Mouse (Mus musculus) left cerebral cortex, postnatal 25 days (tissue): ENCODE data around the gene Sf3a1. TPM values are rescaled to one million over a fixed set of nuclear protein-coding genes. Genes with fewer than 3 reads are reported as not detected.
"Not testable (repeated sequence)": the region's sequence is repeated elsewhere in the genome, so short reads cannot be mapped to it uniquely, and the experiment has no call there.

Experiments
- DNase-seq, 2 experiments: peaks; one replicate each; pipeline ENCODE4 v3.0.0; 2022; ENCODE audit warnings: low spot score in 2 of 2, mixed read lengths in 1 of 2
- intact Hi-C: fragments of 180-260 bp; cut with DNase I; formaldehyde crosslinking; loops from one replicate; pipeline ENCODE4 v1.15.1; 2025
- total RNA-seq, 2 experiments: library from RNA; stranded (reverse); gene quantifications; 2 replicates each; pipeline ENCODE4 v1.2.3; 2021

The Sf3a1 gene
- 10 to 100 TPM; 68.6 to 73.1 TPM for total RNA-seq

GRCm38 (mm10) chr11:4159808-4160708, at the start of gene Sf3a1, which contains the start of gene Ccdc157:
Gene Sf3a1, plus strand, starts transcription at chr11:4160350.
Gene Ccdc157, minus strand, starts transcription at chr11:4160293.
- peak; percentile 96 for DNase-seq
- intact Hi-C loops, result loop anchor here (2.0 kb wide), 1 partner anchor 25 kb away; the partner anchor contains the start of gene Rnf215

- intact Hi-C loops, result no loop called here
- no peak for DNase-seq
Measured at GRCm38 (mm10) chr11:4112033-4112432, 48.1 kb upstream of the Sf3a1 start.

- DNase-seq, result no peak
- intact Hi-C loops, result no loop called here
Measured at GRCm38 (mm10) chr11:4112861-4113260, 47.3 kb upstream of the Sf3a1 start.

GRCm38 (mm10) chr11:4113496-4113895, 46.7 kb upstream of the Sf3a1 start:
- intact Hi-C loops, result no loop called here
- no peak for DNase-seq

GRCm38 (mm10) chr11:4113970-4114369, 46.2 kb upstream of the Sf3a1 start:
- no peak for DNase-seq
- intact Hi-C loops, result no loop called here

GRCm38 (mm10) chr11:4114541-4114940, 45.6 kb upstream of the Sf3a1 start:
- intact Hi-C loops, DNase-seq: not testable (repeated sequence)

- peak in 1 of 2 experiments; percentile 73 for DNase-seq
Measured at GRCm38 (mm10) chr11:4115407-4115806, 44.7 kb upstream of the Sf3a1 start.

GRCm38 (mm10) chr11:4116458-4117141, 43.5 kb upstream of the Sf3a1 start:
- DNase-seq, result peak; percentile 61 to 82
- intact Hi-C loops, result loop anchor here (2.0 kb wide), 1 partner anchor 20 kb away; no protein-coding TSS in a partner anchor

More at GRCm38 (mm10) chr11:4115407-4115806, 44.7 kb upstream of the Sf3a1 start:
- intact Hi-C loops, result no loop called here

- intact Hi-C loops, result loop anchor here (2.0 kb wide), 1 partner anchor 21 kb away; no protein-coding TSS in a partner anchor
- no peak for DNase-seq
Measured at GRCm38 (mm10) chr11:4117372-4118071, 42.6 kb upstream of the Sf3a1 start.

- peak; percentile 83 to 85 for DNase-seq
- intact Hi-C loops, result no loop called here
Measured at GRCm38 (mm10) chr11:4118081-4118921, 41.8 kb upstream of the Sf3a1 start.

- intact Hi-C loops, result no loop called here
- DNase-seq, result no peak
Measured at GRCm38 (mm10) chr11:4119635-4120034, 40.5 kb upstream of the Sf3a1 start.

- DNase-seq, result no peak
- intact Hi-C loops, result no loop called here
Measured at GRCm38 (mm10) chr11:4121691-4122090, 38.5 kb upstream of the Sf3a1 start.

- intact Hi-C loops, result no loop called here
- no peak for DNase-seq
Measured at GRCm38 (mm10) chr11:4122226-4122625, 37.9 kb upstream of the Sf3a1 start.

- intact Hi-C loops, result no loop called here
- DNase-seq, result no peak
Measured at GRCm38 (mm10) chr11:4122742-4123579, 37.2 kb upstream of the Sf3a1 start, which contains the start of gene Sec14l2. Gene Sec14l2, minus strand, starts transcription at chr11:4123415.

- intact Hi-C loops, result no loop called here
- peak in 1 of 2 experiments; percentile 54 for DNase-seq
Measured at GRCm38 (mm10) chr11:4123922-4124321, 36.2 kb upstream of the Sf3a1 start.

- DNase-seq, result no peak
- intact Hi-C loops, result no loop called here
Measured at GRCm38 (mm10) chr11:4127059-4127458, 33.1 kb upstream of the Sf3a1 start.

GRCm38 (mm10) chr11:4128461-4128860, 31.7 kb upstream of the Sf3a1 start:
- DNase-seq, result not testable (repeated sequence)

GRCm38 (mm10) chr11:4133450-4133849, 26.7 kb upstream of the Sf3a1 start:
- intact Hi-C loops, result loop anchor here (5.0 kb wide), 1 partner anchor 289 kb away; no protein-coding TSS in a partner anchor
- no peak for DNase-seq

More at GRCm38 (mm10) chr11:4128461-4128860, 31.7 kb upstream of the Sf3a1 start:
- intact Hi-C loops, result not testable (repeated sequence)
